Mouse (Mus musculus) neural tube, embryonic 15.5 days (tissue): ENCODE results near the gene Gatc. TPM values are rescaled to one million over a fixed set of nuclear protein-coding genes. Genes with fewer than 3 reads are reported as not detected.

ENCODE experiments used
- ATAC-seq: fragments of 200-750 bp; cut with Nextera tagmentation; 2 replicates; pipeline ENCODE4 v1.8.0; 2017; ENCODE audit warnings: mild to moderate bottlenecking, moderate TSS enrichment, moderate library complexity; ENCODE audit not compliant: low FRiP score
- H3K27ac ChIP-seq: fragments of 300-500 bp; sonication (generic); replicated peaks from 2 replicates; pipeline ENCODE4 v1.5.1; 2015; ENCODE audit warnings: mild to moderate bottlenecking, inconsistent platforms
- H3K27me3 ChIP-seq: fragments of 300-500 bp; sonication (generic); replicated peaks from 2 replicates; pipeline ENCODE4 v1.6.1; 2015; ENCODE audit warnings: inconsistent platforms
- H3K36me3 ChIP-seq: fragments of 300-500 bp; sonication (generic); 2 replicates; pipeline ENCODE4 v1.6.1; 2015; ENCODE audit warnings: inconsistent platforms
- H3K4me1 ChIP-seq: fragments of 300-500 bp; sonication (generic); 2 replicates; pipeline ENCODE4 v1.6.1; 2015; ENCODE audit warnings: inconsistent platforms
- H3K4me2 ChIP-seq: fragments of 300-500 bp; sonication (generic); 2 replicates; pipeline ENCODE4 v1.6.1; 2015; ENCODE audit warnings: inconsistent platforms, mild to moderate bottlenecking, moderate library complexity
- H3K4me3 ChIP-seq: fragments of 300-500 bp; sonication (generic); replicated peaks from 2 replicates; pipeline ENCODE4 v1.5.1; 2015; ENCODE audit warnings: mild to moderate bottlenecking, inconsistent platforms
- H3K9ac ChIP-seq: fragments of 300-500 bp; sonication (generic); replicated peaks from 2 replicates; pipeline ENCODE4 v1.6.1; 2015; ENCODE audit warnings: mild to moderate bottlenecking, inconsistent platforms
- H3K9me3 ChIP-seq: fragments of 300-500 bp; sonication (generic); replicated peaks from 2 replicates; pipeline ENCODE4 v1.6.1; 2016; ENCODE audit warnings: inconsistent platforms
- WGBS: fragments of 180-500 bp; shearing (Covaris S2); methylation state at CpG from one replicate; pipeline ENCODE4 v1.1.7; 2015; ENCODE audit warnings: mixed read lengths; 5-methylcytosine and 5-hydroxymethylcytosine counted together
- polyA plus RNA-seq: library from polyadenylated mRNA; unstranded; fragments of >200 nt; fragmentation: Nextera tagmentation; extraction: Ambion mirVana; gene quantifications from 2 replicates; pipeline ENCODE4 v1.2.1, GENCODE M21; 2015

The Gatc gene
- polyA plus RNA-seq, 1 experiment from 2014 or later = 32.2 TPM

DNA sequence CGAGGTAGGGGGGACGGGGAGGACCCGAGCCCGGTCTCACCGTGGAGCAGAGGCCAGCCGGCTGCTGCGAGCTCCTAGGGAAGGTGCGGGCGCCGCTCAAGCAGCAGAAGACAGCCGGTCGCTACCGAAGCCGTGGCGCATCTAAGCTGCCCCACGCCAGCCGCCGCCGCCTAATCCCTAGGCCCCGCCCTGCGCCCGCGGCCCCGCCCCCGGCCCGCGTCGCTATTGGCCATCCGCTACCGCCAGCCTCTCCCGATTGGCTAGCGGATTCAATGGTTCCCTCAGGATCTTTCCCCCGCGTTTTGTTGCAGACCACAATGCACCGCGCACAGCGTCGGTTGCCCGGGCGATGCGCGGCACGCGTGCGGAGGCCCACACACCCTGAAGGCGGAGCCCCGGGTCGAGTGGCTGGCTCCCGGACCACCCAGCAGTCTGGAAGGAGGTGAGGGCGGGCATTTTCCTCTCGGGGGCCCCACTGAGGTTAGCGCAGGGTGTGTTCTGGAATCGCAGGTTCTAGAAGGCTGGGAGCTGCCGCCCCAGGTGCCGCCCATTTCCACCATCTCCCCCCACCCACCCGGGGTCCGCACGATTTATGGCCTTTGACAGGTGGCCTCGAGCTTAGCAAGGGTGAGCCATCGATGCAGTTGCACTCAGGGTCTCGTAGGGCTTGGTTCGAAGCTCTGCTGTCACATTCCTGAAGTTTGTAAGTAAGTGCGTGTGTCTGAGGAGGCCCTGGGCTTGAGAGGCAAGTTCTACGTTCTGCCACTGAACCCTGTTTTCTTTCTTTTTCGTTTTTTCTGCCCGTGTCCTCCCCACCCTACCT, 40.0 kb downstream of the Gatc start, which contains the start of gene Dynll1:
Gene Dynll1 (minus strand): TSS at position 208 of the 823 bp plus-strand sequence.
- Histone ChIP-seq H3K9me3 (no peaks in the 10 kb centered on the region), H3K4me1 (peaks cover 34% of the 10 kb centered on the region), H3K9ac (peak within 1 kb of the TSS; percentile 88), H3K27me3 (no peaks in the 10 kb centered on the region), H3K36me3 (peaks cover 27% of the 10 kb centered on the region), H3K27ac (peak within 1 kb of the TSS; percentile 93), H3K4me2 (peak within 1 kb of the TSS; percentile 70), H3K4me3 (peak within 1 kb of the TSS; percentile 82)
- WGBS = under 1% methylated on average over 66 of the region's 66 CpGs
- peak; percentile 97 for ATAC-seq

- Histone ChIP-seq H3K4me2 (peak overlapping the region; percentile 70), H3K9ac (peak overlapping the region; percentile 88), H3K36me3 (peaks cover 35% of the 10 kb centered on the region), H3K27ac (peak overlapping the region; percentile 93), H3K27me3 (no peaks in the 10 kb centered on the region), H3K4me1 (peaks cover 34% of the 10 kb centered on the region), H3K4me3 (peak overlapping the region; percentile 82), H3K9me3 (no peaks in the 10 kb centered on the region)
- peak; percentile 62 for ATAC-seq
- under 1% methylated on average over 46 of the region's 46 CpGs for WGBS
These were observed 40.8 kb downstream of the Gatc start for GRCm38 (mm10) chr5:115300035-115300744.

- Histone ChIP-seq H3K9ac (no peak overlapping the region), H3K27ac (no peak overlapping the region), H3K4me1 (peaks cover 24% of the 10 kb centered on the region), H3K27me3 (no peaks in the 10 kb centered on the region), H3K9me3 (no peaks in the 10 kb centered on the region), H3K36me3 (peaks cover 63% of the 10 kb centered on the region), H3K4me2 (no peak overlapping the region), H3K4me3 (no peak overlapping the region)
- ATAC-seq = no peak
- 88% methylated on average over 10 of the region's 10 CpGs for WGBS
These were observed 44.6 kb downstream of the Gatc start for GRCm38 (mm10) chr5:115296347-115296746.

DNA sequence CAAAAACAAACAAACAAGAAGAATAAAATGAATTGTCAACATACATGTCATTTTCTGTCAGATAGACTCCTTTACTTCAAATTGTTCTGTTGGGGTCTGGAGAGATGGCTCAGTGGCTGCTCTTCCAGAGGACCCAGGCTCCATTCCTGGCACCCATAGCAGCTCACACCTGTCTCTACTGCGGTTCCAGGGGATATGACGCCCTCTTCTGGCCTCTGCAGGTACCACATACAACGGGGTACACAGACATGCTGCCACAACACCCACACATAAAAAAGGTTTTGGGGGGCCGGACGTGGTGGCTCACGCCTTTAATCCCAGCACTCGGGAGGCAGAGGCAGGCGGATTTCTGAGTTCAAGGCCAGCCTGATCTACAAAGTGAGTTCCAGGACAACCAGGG, 46.8 kb downstream of the Gatc start:
- Histone ChIP-seq H3K9me3 (no peaks in the 10 kb centered on the region), H3K27me3 (no peaks in the 10 kb centered on the region), H3K4me1 (peaks cover 17% of the 10 kb centered on the region), H3K36me3 (peaks cover 81% of the 10 kb centered on the region), H3K4me3 (no peak overlapping the region), H3K27ac (no peak overlapping the region), H3K9ac (no peak overlapping the region), H3K4me2 (no peak overlapping the region)
- 90% methylated on average over 8 of the region's 8 CpGs for WGBS
- no peak for ATAC-seq

DNA sequence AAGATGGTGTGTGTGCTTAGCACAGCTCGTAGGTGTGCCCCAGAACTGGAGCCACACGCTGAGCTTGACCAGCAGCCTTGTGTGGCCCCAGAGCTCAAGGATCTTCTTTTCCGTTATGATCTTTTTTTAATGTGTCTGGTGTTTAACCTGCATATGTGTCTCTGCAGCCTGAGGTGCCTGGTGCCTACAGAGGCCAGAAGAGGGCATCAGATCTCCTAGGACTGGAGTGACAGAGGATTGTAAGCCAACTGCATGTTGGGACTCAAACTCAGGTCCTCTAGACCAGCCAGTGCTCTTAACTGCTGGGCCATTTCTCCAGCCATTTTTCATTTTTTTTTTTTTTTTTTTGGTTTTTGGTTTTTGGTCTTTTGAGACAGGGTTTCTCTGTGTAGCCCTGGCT, 56.2 kb downstream of the Gatc start:
- no peaks in the 10 kb centered on the region for H3K9me3 ChIP-seq
- no peaks in the 10 kb centered on the region for H3K27me3 ChIP-seq
- peaks cover 51% of the 10 kb centered on the region for H3K36me3 ChIP-seq
- H3K9ac ChIP-seq = no peak overlapping the region
- WGBS = 83% methylated on average over 3 of the region's 3 CpGs
- H3K4me2 ChIP-seq = no peak overlapping the region
- H3K27ac ChIP-seq = no peak overlapping the region
- ATAC-seq = no peak
- peaks cover 7% of the 10 kb centered on the region for H3K4me1 ChIP-seq
- no peak overlapping the region for H3K4me3 ChIP-seq

Other genes starting within 250 kb of the Gatc start
- 36.7 and 40.5 TPM in 2 replicates for gene Gm10401, start 242.9 kb downstream of the Gatc start, polyA plus RNA-seq
- 22.2 and 35.9 TPM in 2 replicates for gene Acads, start 221.8 kb downstream of the Gatc start, polyA plus RNA-seq
- gene Unc119b, start 206.2 kb downstream of the Gatc start, polyA plus RNA-seq = 31.1 and 31.8 TPM in 2 replicates
- gene Mlec, start 183.0 kb downstream of the Gatc start, polyA plus RNA-seq = 34.3 and 40.4 TPM in 2 replicates
- gene Cabp1, start 146.8 kb downstream of the Gatc start, polyA plus RNA-seq = 17.4 and 23.1 TPM in 2 replicates
- 117 and 127 TPM in 2 replicates for gene Pop5, start 105.3 kb downstream of the Gatc start, polyA plus RNA-seq
- gene Rnf10, start 68.3 kb downstream of the Gatc start, polyA plus RNA-seq = 171 and 197 TPM in 2 replicates
- gene Coq5, start 61.5 kb downstream of the Gatc start, polyA plus RNA-seq = 63.7 and 64.6 TPM in 2 replicates
- gene Dynll1, start 40.2 kb downstream of the Gatc start, polyA plus RNA-seq = 1,284 and 1,328 TPM in 2 replicates
- 138 and 154 TPM in 2 replicates for gene Srsf9, start 14.0 kb downstream of the Gatc start, polyA plus RNA-seq
- 56.1 and 56.8 TPM in 2 replicates for gene Triap1, start within 50 bp of the Gatc start, polyA plus RNA-seq
- gene Cox6a1, start 7.8 kb upstream of the Gatc start, polyA plus RNA-seq = 1,223 and 1,358 TPM in 2 replicates
- 29.4 and 37.9 TPM in 2 replicates for gene Msi1, start 88.4 kb upstream of the Gatc start, polyA plus RNA-seq
- gene Pla2g1b, start 125.1 kb upstream of the Gatc start, polyA plus RNA-seq = 0.81 and 1.1 TPM in 2 replicates
- 31.0 and 37.1 TPM in 2 replicates for gene Sirt4, start 143.5 kb upstream of the Gatc start, polyA plus RNA-seq
- 21.3 and 28.2 TPM in 2 replicates for gene Pxn, start 165.5 kb upstream of the Gatc start, polyA plus RNA-seq
- 785 and 1,036 TPM in 2 replicates for gene Rplp0, start 218.3 kb upstream of the Gatc start, polyA plus RNA-seq
- 35.7 and 37.6 TPM in 2 replicates for gene Gcn1l1, start 224.1 kb upstream of the Gatc start, polyA plus RNA-seq